Mouse (Mus musculus) A20 (cell line): ENCODE measurements around the gene Tmem54.
A peak's percentile ranks its signal among the peaks of the same experiment; 100 is the strongest.

ENCODE experiments used
- DNase-seq: peaks from one replicate; pipeline ENCODE4 v3.0.0-alpha.2; 2011; ENCODE audit warnings: low read depth, low spot score

Tmem54 gene

DNA sequence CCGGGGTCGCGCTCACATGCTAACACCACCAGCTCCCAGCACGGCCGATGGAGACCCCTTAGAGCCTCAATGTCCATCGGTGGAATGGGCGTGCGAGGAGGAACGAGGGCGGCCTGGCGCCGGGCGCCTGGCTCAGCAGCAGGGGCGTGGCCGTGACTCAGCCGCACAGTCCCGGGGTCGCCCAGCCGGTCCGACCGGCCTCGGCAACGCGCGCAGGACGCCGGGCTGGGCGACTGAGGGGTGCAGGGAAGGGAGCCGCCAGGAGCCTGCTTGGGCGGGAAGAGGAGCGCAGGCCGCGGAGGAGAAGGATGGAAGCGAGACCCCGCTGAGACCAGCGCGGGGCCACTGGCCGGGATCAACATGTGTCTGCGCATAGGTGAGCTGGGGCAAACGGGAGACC, at the start of gene Tmem54:
Gene Tmem54, plus strand, starts transcription at position 193 of the 400 bp plus-strand sequence.
- no peak for DNase-seq

- DNase-seq: no peak
Observed at GRCm38 (mm10) chr4:129055562-129055961, 49.8 kb upstream of the Tmem54 start.

GRCm38 (mm10) chr4:129057533-129058206, 47.7 kb upstream of the Tmem54 start:
- peak; percentile 97 for DNase-seq

DNA sequence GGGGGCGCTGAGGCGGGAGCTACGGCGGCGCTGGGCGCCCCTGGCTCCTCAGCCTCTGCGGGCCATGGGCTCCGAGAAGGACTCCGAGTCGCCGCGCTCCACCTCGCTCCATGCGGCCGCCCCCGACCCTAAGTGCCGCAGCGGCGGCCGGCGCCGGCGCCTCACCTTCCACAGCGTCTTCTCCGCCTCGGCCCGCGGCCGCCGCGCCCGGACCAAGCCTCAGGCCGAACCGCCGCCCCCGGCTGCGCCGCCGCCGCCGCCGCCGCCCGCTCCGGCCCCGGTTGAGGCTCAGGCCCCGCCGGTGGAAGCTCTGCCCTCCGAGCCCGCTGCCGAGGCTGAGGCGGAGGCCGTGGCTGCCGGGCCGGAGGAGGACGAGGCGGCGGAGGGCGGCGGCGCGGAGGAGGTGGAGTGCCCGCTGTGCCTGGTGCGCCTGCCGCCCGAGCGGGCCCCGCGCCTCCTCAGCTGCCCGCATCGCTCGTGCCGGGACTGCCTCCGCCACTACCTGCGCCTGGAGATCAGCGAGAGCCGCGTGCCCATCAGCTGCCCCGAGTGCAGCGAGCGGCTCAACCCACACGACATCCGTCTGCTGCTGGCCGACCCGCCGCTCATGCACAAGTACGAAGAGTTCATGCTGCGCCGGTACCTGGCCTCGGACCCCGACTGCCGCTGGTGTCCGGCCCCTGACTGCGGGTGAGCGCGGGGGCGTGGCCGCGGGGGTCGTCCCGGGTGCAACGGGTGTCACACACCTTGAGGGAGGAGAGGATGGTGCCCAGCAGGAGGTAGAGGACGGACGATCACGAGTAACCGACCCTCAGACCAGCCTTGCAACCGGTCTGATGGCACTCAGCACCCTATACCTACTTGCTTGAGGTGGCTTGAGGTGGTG, 46.9 kb upstream of the Tmem54 start, which contains the start of gene Rnf19b:
Gene Rnf19b, plus strand, starts transcription at position 65 of the 886 bp plus-strand sequence.
- peak; percentile 81 for DNase-seq

- DNase-seq: peak; percentile 79
Observed at GRCm38 (mm10) chr4:129059125-129059551, 46.2 kb upstream of the Tmem54 start.

GRCm38 (mm10) chr4:129059922-129060321, 45.4 kb upstream of the Tmem54 start:
- peak; percentile 85 for DNase-seq

GRCm38 (mm10) chr4:129061486-129061885, 43.9 kb upstream of the Tmem54 start:
- peak; percentile 35 for DNase-seq

DNA sequence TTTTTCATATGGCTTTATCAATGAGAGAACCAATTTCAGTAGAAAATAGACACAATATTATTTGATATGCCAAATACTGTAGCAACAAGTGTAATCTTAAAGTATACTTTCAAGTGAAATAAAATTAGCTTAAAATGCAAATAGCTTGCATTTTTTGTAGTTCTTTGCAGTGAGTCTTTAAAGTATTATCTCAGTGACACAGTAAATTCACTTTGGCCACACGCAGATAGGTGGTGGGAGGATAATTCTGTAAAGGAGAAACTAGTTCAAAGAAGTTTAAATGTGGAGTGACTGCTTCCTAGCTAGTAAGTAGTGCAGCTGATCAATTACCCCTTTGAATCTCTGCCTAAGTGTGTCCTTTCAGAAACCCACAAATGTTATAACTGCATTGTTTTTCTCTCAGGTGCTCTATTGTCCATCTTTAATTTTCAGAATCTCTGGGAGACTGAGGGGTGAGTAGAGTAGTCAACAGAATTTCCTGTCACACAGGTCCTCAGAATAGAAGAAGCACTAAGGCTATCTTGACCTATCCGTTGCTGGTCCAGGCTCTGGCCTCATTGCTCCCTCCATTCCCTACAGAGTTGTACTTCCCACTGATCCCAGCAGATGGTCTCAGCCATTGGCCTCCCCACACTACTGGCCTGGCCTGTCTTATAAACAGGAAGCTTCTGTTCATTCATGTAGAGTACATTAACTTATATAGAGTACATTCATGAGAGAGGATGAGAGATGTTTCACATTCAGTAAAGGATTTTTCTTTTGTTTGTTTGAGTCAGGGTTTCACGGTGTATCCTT, 42.9 kb upstream of the Tmem54 start:
- DNase-seq: no peak

DNA sequence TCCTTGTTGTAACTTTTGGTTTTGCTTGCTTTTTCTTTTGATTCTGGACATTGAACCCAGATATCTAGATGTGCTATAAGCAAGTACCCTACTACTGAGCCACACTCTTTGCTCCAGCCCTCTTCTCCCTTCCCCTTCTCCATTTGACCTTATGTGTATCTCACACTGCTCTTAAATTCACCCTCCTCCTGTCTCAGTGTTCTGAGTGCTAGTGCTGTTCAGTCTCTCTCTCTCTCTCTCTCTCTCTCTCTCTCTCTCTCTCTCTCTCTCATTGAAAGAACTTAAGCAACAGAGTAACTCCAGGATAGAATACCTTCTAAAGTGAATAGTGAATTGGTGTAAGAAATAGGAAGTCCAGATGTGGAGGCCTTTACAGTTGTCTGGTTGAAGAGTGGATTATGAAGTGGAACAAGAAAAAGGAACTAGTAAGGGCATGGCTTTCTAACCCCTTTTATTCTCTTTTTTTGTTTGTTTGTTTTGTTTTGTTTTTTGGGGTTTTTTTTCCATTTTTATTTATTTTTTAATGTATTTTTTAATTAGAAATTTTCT, 39.6 kb upstream of the Tmem54 start:
- DNase-seq: peak; percentile 65

DNA sequence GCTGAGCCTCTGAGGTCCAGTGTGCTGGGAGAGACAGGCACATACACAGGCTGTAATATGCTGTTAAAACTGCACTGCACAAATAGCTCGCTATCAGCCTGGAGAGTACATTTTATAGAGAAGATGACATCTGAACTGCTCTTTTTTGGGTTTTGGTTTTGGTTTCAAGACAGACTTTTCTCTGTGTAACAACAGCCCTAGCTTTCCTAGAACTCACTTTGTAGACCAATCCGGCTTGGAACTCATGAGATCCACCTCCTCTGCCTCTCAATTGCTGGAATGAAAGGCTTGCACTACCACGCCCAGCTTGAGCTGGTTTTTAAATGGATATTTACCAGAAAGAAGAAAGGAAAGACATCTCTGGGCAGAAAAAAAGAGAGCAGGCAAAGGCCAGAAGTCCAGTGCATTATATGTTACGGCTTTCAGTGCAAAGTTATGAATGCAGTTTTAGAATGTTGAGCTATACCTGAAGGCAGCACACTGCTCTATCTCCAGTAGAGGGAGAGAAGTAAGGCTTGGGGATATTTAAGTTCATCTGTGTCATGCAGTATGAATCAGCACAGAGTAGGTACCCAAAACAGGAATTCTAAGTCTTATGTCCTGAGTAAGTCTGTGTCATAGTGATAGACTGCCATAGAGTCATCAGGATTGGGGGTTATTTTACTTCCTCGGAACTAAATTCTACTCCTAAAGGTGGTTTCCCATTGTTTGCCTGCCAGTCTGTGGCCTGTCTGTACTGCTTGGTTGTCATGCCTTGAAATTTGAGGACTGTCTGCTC, 37.5 kb upstream of the Tmem54 start:
- no peak for DNase-seq

GRCm38 (mm10) chr4:129068848-129069247, 36.5 kb upstream of the Tmem54 start:
- DNase-seq: no peak

- DNase-seq: no peak
Observed at GRCm38 (mm10) chr4:129079126-129079525, 26.2 kb upstream of the Tmem54 start.

DNA sequence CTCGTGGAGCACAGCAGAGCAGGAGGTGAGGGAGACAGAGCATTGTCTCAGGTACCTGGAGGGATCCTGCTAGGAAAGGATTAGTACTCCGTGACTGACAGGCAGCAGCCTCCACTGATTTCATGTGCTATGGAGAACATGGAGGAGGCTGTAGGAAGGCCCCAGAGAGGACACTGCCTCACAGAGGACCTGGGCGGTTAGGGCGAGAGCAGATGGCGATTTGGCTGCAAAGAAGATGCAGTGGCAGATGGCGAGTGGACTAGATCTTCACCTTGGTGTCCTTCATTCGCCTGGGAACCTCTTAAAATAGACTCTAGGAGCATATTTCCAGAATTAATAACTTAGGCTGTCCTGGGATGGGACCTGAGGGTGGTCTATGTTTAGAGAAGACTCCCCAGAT, 24.3 kb upstream of the Tmem54 start:
- no peak for DNase-seq

- DNase-seq: no peak
Observed at GRCm38 (mm10) chr4:129081512-129081911, 23.8 kb upstream of the Tmem54 start.

DNA sequence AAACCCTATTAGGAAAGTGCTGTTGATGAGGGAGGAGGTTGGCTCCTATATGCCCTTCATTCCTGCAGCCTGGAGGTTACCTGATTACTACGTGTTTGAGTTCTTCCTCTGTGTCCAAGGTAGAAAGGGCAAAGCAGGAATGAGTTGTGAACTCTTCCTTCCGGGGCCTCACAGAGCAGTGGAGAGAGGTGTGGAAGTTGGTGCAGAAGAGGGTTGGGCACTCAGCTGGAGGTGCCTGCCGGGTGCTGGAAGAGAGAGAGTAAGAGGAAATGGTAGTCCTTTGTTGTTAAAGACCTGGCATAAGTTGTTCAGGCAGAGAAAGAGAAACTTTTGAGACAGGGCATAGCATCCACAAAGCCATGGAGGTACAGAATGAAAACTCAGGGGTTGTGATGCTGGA, 23.4 kb upstream of the Tmem54 start:
- no peak for DNase-seq

GRCm38 (mm10) chr4:129082379-129083115, 22.8 kb upstream of the Tmem54 start:
- DNase-seq: peak; percentile 80

- DNase-seq: no peak
Observed at GRCm38 (mm10) chr4:129084896-129085295, 20.5 kb upstream of the Tmem54 start.

DNA sequence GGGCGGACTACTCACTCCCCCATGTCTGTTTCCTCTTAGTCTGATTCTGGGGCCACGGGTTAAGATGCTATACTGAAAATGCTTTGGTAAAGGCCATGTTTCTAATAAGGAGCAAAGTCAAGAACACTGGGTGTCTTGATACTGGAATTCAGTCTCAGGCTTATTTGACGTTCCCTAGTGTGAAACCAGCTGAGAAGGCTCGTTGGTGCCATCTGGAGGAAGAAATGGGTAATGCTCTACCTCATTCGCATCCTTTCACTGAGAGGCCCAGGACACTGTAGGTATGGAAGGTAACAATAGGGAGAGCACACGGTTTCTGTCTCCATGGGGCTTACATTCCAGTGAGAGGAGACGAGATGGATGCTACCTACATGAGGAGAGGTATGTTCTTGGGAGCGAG, 19.3 kb upstream of the Tmem54 start:
- DNase-seq: peak; percentile 71

GRCm38 (mm10) chr4:129087850-129088249, 17.5 kb upstream of the Tmem54 start:
- DNase-seq: no peak

DNA sequence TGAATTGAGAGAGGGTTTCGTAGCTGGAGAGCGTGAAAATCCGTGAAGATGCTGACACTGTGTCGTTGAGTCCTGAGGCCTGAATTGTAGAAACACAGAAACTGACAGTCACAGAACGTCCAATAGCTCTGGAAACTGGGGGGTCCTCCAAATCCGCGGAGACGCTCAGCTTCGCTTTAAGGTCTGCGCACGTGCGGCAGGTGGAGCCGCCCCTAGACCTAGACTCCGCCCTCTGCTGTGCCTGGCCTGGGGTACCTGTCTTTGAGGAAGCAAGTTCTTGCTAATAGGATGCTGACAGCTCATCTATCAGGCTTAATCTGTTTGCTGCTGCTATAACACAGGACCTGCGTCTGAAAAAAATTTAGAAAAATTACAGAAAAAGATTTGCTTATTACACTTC, 10.1 kb upstream of the Tmem54 start:
- DNase-seq: no peak
